Comparison of ENCODE assay signal across 23 mouse cellular contexts in the genomic region with DNA sequence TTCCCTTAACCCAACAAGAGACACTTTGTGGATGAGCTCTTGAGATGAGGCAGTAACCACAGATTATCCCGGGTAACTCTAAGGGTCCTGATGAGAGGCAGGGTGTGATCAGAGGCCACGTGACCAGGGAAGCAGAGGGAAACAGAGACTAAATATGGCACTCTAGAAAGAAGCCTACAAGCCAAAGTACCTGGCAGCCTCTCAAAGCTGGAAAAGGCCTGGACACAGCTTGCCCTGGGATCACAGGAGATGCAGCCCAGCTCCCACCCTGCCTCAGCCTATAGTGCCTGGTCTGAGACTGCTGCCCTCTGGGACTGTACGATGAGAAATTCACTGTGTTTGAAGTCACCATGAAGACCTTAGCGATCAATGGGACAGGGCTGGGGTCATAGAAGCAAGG.
A peak's percentile ranks its signal among the peaks of the same experiment; 100 is the strongest.
DNase-seq lines count a peak whose midpoint lies in the region; ATAC-seq and TF ChIP-seq lines count a peak whose summit lies in the region.
"Had no signal": no experiment of that assay in that cellular context is flagged by ENCODE, and none has a peak within 500 bp of the region (broad histone marks: within the 10 kb centered on the region; RNA-seq: fewer than 3 reads in every experiment).

No protein-coding gene starts in this region.

- H3K36me3 ChIP-seq in limb, embryonic 12.5 days: peaks cover 21% of the 10 kb centered on the region
- H3K36me3 ChIP-seq in limb, embryonic 10.5 days: peaks cover 11% of the 10 kb centered on the region
- peaks cover 29% of the 10 kb centered on the region for H3K36me3 ChIP-seq in limb, embryonic 13.5 days
- peaks cover 8% of the 10 kb centered on the region for H3K36me3 ChIP-seq in stomach, postnatal 0 days (ENCODE audit: control insufficient read depth, insufficient read depth, low read length)
- H3K36me3 ChIP-seq in hindbrain, postnatal 0 days (ENCODE audit: insufficient read depth, low read length): no peaks in the 10 kb centered on the region
- H3K36me3 ChIP-seq: heart, embryonic 13.5 days had no signal

- H3K4me2 ChIP-seq in limb, embryonic 12.5 days: no peak overlapping the region
- no peak overlapping the region for H3K4me2 ChIP-seq in limb, embryonic 13.5 days (replicated peaks)
- H3K4me2 ChIP-seq in stomach, postnatal 0 days (replicated peaks; ENCODE audit: low read depth): no peak overlapping the region
- H3K4me2 ChIP-seq in hindbrain, postnatal 0 days (ENCODE audit: low read depth, low read length): no peak overlapping the region
- H3K4me2 ChIP-seq: heart, embryonic 13.5 days; hindbrain, embryonic 12.5 days; midbrain, embryonic 12.5 days had no signal

- 78% methylated on average over 4 of the region's 4 CpGs for WGBS in limb, embryonic 12.5 days
- 88% methylated on average over 4 of the region's 4 CpGs for WGBS in limb, embryonic 10.5 days
- 78% methylated on average over 4 of the region's 4 CpGs for WGBS in limb, embryonic 13.5 days
- WGBS in stomach, postnatal 0 days: 68% methylated on average over 4 of the region's 4 CpGs
- WGBS in hindbrain, postnatal 0 days: 76% methylated on average over 4 of the region's 4 CpGs

- TF ChIP-seq EP300 in stomach, postnatal 0 days (optimal IDR thresholded peaks at IDR 0.05): no peak

- H3K27me3 ChIP-seq in limb, embryonic 12.5 days: no peaks in the 10 kb centered on the region
- no peaks in the 10 kb centered on the region for H3K27me3 ChIP-seq in limb, embryonic 10.5 days (ENCODE audit: low read depth, poor library complexity, severe bottlenecking)
- H3K27me3 ChIP-seq in limb, embryonic 13.5 days: no peaks in the 10 kb centered on the region
- H3K27me3 ChIP-seq in stomach, postnatal 0 days (ENCODE audit: control insufficient read depth, insufficient read depth, low read length): no peaks in the 10 kb centered on the region
- H3K27me3 ChIP-seq in hindbrain, postnatal 0 days (ENCODE audit: insufficient read depth, low read length): no peaks in the 10 kb centered on the region
- H3K27me3 ChIP-seq: heart, embryonic 13.5 days; hindbrain, embryonic 12.5 days; midbrain, embryonic 12.5 days had no signal

- DNase-seq in gastrocnemius, adult 2 months: no peak
- no peak for DNase-seq in gastrocnemius, adult 18-20 months (ENCODE audit: low spot score)
- no peak for DNase-seq in limb, embryonic 10.5 days (ENCODE audit: low spot score)
- DNase-seq in stomach, postnatal 0 days (ENCODE audit: low spot score): no peak
- DNase-seq in hindbrain, postnatal 0 days (ENCODE audit: low spot score): no peak
- no peak for DNase-seq in left cerebral cortex, adult 8-10 months (ENCODE audit: low spot score in 2 of 2)
- DNase-seq: adrenal gland, postnatal 14 days; cerebellum, adult 11-12 months; gastrocnemius, postnatal 36 days; heart, postnatal 14 days; kidney, adult 18-20 months; thymus, postnatal 25 days had no signal

- intact Hi-C loops in gastrocnemius, adult 2 months (cut with DNase I): no loop called here

- H3K4me3 ChIP-seq in gastrocnemius, adult 2 months: no peak overlapping the region
- no peak overlapping the region for H3K4me3 ChIP-seq in limb, embryonic 12.5 days (replicated peaks)
- no peak overlapping the region for H3K4me3 ChIP-seq in limb, embryonic 10.5 days
- no peak overlapping the region for H3K4me3 ChIP-seq in limb, embryonic 13.5 days
- no peak overlapping the region for H3K4me3 ChIP-seq in stomach, postnatal 0 days (ENCODE audit: low read depth, low read length)
- H3K4me3 ChIP-seq in hindbrain, postnatal 0 days (ENCODE audit: low read length): no peak overlapping the region
- H3K4me3 ChIP-seq: heart, embryonic 13.5 days; hindbrain, embryonic 12.5 days; midbrain, embryonic 12.5 days had no signal

- H3K4me1 ChIP-seq in limb, embryonic 12.5 days (replicated peaks): peaks cover 3% of the 10 kb centered on the region; the same call in 1 of the 2 replicates
- H3K4me1 ChIP-seq in limb, embryonic 10.5 days: peaks cover 19% of the 10 kb centered on the region; the same call in 1 of the 2 replicates
- peaks cover 4% of the 10 kb centered on the region; the same call in 1 of the 2 replicates for H3K4me1 ChIP-seq in limb, embryonic 13.5 days
- H3K4me1 ChIP-seq in stomach, postnatal 0 days (replicated peaks; ENCODE audit: control insufficient read depth, insufficient read depth): peaks cover 5% of the 10 kb centered on the region; the same call in 1 of the 2 replicates
- no peaks in the 10 kb centered on the region for H3K4me1 ChIP-seq in hindbrain, postnatal 0 days (ENCODE audit: insufficient read depth, low read length)

- no peak overlapping the region for H3K9ac ChIP-seq in limb, embryonic 12.5 days (replicated peaks)
- no peak overlapping the region for H3K9ac ChIP-seq in limb, embryonic 13.5 days
- no peak overlapping the region for H3K9ac ChIP-seq in stomach, postnatal 0 days (ENCODE audit: low read length)
- no peak overlapping the region for H3K9ac ChIP-seq in hindbrain, postnatal 0 days (replicated peaks; ENCODE audit: low read length)
- H3K9ac ChIP-seq: heart, embryonic 13.5 days; hindbrain, embryonic 12.5 days; midbrain, embryonic 12.5 days had no signal

- no peaks in the 10 kb centered on the region for H3K9me3 ChIP-seq in limb, embryonic 12.5 days
- no peaks in the 10 kb centered on the region for H3K9me3 ChIP-seq in limb, embryonic 10.5 days (replicated peaks)
- H3K9me3 ChIP-seq in limb, embryonic 13.5 days: no peaks in the 10 kb centered on the region
- no peaks in the 10 kb centered on the region for H3K9me3 ChIP-seq in stomach, postnatal 0 days (ENCODE audit: control insufficient read depth, low read length)
- H3K9me3 ChIP-seq in hindbrain, postnatal 0 days (ENCODE audit: low read length): no peaks in the 10 kb centered on the region
- H3K9me3 ChIP-seq: heart, embryonic 13.5 days; hindbrain, embryonic 12.5 days; midbrain, embryonic 12.5 days had no signal

- no peak for ATAC-seq in limb, embryonic 12.5 days (ENCODE audit: insufficient number of reproducible peaks, insufficient read depth, low FRiP score, low TSS enrichment, low read depth)
- no peak for ATAC-seq in limb, embryonic 13.5 days (ENCODE audit: low FRiP score, low read depth)
- ATAC-seq in stomach, postnatal 0 days (ENCODE audit: low FRiP score, low TSS enrichment): no peak
- no peak for ATAC-seq in hindbrain, postnatal 0 days
- ATAC-seq: CD4-positive, CD25-positive, alpha-beta regulatory T cell, adult 4 months; forebrain, embryonic 16.5 days; inflammation-experienced regulatory T-cells, adult 6 months; lung, postnatal 0 days had no signal

- no peak for TF ChIP-seq CTCF in gastrocnemius, adult 2 months (IDR thresholded peaks at IDR 0.05)
- TF ChIP-seq CTCF in stomach, postnatal 0 days (IDR thresholded peaks at IDR 0.05; ENCODE audit: low read depth): no peak
- no peak for TF ChIP-seq CTCF in hindbrain, postnatal 0 days (IDR thresholded peaks at IDR 0.05; ENCODE audit: low read depth)

- H3K27ac ChIP-seq in gastrocnemius, adult 2 months: peak overlapping the region; percentile 51; the same call in 1 of the 2 replicates
- H3K27ac ChIP-seq in limb, embryonic 12.5 days: 0 out of 2 replicates have a peak overlapping the region, but pooled peaks have one; percentile 4
- no peak overlapping the region; the same call in 1 of the 2 replicates for H3K27ac ChIP-seq in limb, embryonic 10.5 days
- peak overlapping the region; percentile 48; the same call in 1 of the 2 replicates for H3K27ac ChIP-seq in limb, embryonic 13.5 days
- peak overlapping the region; percentile 69 for H3K27ac ChIP-seq in stomach, postnatal 0 days (replicated peaks)
- no peak overlapping the region for H3K27ac ChIP-seq in hindbrain, postnatal 0 days
- H3K27ac ChIP-seq: heart, embryonic 13.5 days; hindbrain, embryonic 12.5 days; kidney, postnatal 0 days; macrophage; midbrain, embryonic 12.5 days had no signal

Comparison
In these comparisons a context has a peak if more than half of its experiments do, and no peak if none do; other contexts are left out.
1. H3K27ac ChIP-seq: peak in gastrocnemius, adult 2 months (single experiment), limb, embryonic 12.5 days (single experiment), limb, embryonic 13.5 days (single experiment) and stomach, postnatal 0 days (single experiment); none in limb, embryonic 10.5 days (single experiment) and hindbrain, postnatal 0 days (single experiment).